Mouse (Mus musculus) frontal cortex, postnatal 36 days (tissue): ENCODE measurements at regions not wholly inside any gene's neighbourhood (a gene's known extent, or its start where the extent isn't known, plus 50 kb on each side); places are given as distances from the start of the nearest gene placed in this dataset.

Experiments used
- DNase-seq, 2 experiments: peaks; one replicate each; pipeline ENCODE4 v3.0.0; 2022; ENCODE audit warnings: low spot score in 2 of 2

- no peak for DNase-seq
Measured at GRCm38 (mm10) chr9:56547291-56547977, 129.0 kb downstream of the Hmg20a start.

GRCm38 (mm10) chr9:56549774-56550173 lies 131.4 kb downstream of the Hmg20a start:
- no peak for DNase-seq

- no peak for DNase-seq
Measured at GRCm38 (mm10) chr9:56550178-56550577, 131.8 kb downstream of the Hmg20a start.

- DNase-seq = peak in 1 of 2 experiments; percentile 34
Measured at GRCm38 (mm10) chr9:56551376-56552186, 133.2 kb downstream of the Hmg20a start.

GRCm38 (mm10) chr9:56552187-56552686 lies 133.8 kb downstream of the Hmg20a start:
- no peak for DNase-seq

GRCm38 (mm10) chr9:56552766-56553165 lies 134.4 kb downstream of the Hmg20a start:
- DNase-seq = peak; percentile 58 to 81

GRCm38 (mm10) chr9:56553626-56554025 lies 135.2 kb downstream of the Hmg20a start:
- DNase-seq = no peak

- no peak for DNase-seq
Measured at GRCm38 (mm10) chr9:56554096-56554495, 135.7 kb downstream of the Hmg20a start.

GRCm38 (mm10) chr9:56559618-56560144 lies 141.3 kb downstream of the Hmg20a start:
- no peak for DNase-seq

- DNase-seq = no peak
Measured at GRCm38 (mm10) chr9:56562440-56562839, 144.0 kb downstream of the Hmg20a start.

GRCm38 (mm10) chr9:56564048-56564737 lies 145.8 kb downstream of the Hmg20a start:
- DNase-seq = no peak
